Mouse (Mus musculus): ENCODE measurements at regions not wholly inside any gene's neighbourhood (a gene's known extent, or its start where the extent isn't known, plus 50 kb on each side); places are given as distances from the start of the nearest gene placed in this dataset.

GRCm38 (mm10) chr15:56047832-56048231 is 1429.6 kb downstream of the Slc22a22 start:
- no peak for ATAC-seq (replicated peaks; ENCODE audit: poor library complexity)

DNA sequence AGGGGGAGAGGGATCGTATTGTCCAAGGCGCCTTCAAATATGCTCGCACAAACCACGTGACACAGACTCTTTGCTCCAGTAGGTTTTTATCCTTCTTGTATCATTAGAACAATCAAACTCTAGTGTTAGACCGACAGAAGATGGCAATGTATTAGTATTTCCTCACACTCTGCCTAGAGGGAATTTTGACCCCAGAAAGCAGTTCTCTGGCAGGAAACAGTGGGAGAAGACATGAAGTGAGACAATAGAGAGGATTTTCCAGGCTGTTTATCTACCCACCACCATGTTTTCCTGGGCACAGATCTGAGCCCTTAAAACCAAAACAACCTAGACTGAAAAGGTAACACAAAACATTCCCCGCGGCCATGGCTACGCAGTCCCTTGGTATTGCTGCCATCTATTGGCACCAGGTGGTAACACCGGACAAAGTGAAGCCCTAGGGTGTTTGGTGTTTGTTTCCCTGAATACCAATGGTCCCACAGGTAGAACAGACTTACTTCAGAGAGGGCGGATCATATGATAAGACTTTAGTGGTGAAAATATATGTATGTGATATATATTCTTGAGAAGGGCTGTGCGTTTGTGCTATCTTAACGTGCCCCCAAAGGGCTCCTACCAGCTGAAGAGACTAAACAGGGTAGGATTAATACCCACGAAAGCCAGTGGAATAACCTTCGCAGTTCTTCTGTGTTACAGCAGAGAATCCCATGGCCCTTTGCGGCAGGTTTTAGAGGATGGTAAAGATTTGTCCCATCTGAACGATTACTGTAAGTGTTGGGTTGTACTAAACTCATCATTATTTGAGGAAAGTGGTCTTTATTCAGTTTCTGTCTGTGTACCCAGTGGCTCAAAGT is 1430.5 kb downstream of the Slc22a22 start:
- ATAC-seq (replicated peaks; ENCODE audit: poor library complexity), result peak; percentile 99

GRCm38 (mm10) chr15:56045510-56046245 is 1431.7 kb downstream of the Slc22a22 start:
- no peak for ATAC-seq (replicated peaks; ENCODE audit: poor library complexity)

- ATAC-seq (replicated peaks; ENCODE audit: poor library complexity), result no peak
Observed at GRCm38 (mm10) chr15:56043282-56043681, 1434.1 kb downstream of the Slc22a22 start.

DNA sequence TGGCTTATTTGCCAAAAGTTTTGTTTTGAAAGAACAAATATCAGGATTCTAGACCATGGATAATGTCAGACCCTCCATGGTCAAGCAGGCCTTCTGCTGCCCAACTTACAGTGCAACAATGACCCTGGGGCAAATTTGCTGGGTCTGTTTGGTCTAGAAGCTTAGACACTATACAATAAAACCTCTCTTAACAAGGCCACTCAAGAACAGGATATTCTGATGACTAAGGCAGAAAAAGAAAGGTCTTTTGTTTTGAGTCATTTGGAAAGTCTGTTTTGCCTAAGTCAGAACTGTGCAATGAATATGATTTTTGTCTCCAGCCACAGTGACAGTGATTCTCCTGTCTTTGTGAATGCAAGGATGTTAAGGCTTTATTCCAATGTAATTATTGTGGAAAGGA is 1435.0 kb downstream of the Slc22a22 start:
- no peak for ATAC-seq (replicated peaks; ENCODE audit: poor library complexity)

GRCm38 (mm10) chr15:56030007-56030406 is 1447.4 kb downstream of the Slc22a22 start:
- ATAC-seq (replicated peaks; ENCODE audit: poor library complexity), result no peak

DNA sequence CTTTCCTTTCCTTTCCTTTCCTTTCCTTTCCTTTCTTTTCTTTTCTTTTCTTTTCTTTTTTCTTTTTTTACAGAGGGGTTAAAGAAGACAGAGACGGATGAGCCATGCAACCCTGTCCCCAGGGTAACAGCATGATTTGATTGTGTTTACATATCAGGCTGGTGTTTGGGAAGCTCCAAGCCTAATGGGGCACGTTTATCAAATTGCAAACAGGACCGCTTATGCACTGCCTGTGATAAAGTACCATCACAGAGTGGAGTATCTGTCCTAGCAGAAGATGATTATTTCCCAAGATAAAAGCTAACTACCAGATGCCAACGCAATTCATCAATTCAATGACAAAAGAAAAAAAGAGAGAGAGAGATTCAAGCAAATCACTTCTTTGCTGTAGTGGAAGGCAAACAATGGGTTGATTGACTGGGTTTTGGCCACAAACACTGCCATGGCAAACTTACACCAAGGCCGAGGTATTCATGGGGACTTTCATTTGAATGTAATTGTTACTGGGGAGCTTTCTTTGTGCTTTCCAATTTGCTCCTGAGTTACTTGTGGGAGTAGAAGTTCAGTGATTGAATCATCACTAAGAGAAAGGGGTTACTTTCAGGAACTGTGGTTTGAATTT is 1450.1 kb downstream of the Slc22a22 start:
- no peak for ATAC-seq (replicated peaks; ENCODE audit: poor library complexity)

- ATAC-seq (replicated peaks; ENCODE audit: poor library complexity), result no peak
Observed at GRCm38 (mm10) chr15:56024705-56025104, 1452.7 kb downstream of the Slc22a22 start.

DNA sequence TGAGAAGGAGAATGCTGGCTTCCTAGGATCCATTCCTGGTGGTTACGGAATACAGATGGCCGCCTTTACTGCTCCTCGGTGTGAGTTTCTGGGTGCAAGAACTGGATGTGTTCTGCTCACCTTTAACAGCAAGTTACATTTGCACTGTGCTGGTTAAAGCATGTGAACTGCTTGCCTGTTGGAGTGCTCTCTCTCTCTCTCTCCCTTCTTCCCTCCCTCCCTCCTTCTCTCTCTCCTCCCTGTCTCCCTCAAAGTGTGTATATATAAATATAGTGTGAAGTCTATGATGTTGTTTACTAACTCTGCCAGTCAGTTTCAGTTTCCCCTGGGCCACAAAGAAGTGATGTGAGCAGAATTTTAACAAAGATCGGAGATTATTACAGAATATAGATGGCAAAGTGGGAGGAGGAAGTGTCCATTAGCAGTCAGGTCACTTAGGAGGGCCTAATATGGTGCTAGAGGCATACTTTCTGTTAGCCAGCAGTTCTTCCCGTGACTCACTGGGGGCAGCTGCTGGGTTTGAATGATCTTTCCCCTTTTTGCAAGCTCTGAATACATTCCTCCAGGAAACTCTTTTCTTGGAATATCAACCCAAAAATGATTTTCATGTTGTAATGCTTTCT is 1453.5 kb downstream of the Slc22a22 start:
- no peak for ATAC-seq (replicated peaks; ENCODE audit: poor library complexity)

DNA sequence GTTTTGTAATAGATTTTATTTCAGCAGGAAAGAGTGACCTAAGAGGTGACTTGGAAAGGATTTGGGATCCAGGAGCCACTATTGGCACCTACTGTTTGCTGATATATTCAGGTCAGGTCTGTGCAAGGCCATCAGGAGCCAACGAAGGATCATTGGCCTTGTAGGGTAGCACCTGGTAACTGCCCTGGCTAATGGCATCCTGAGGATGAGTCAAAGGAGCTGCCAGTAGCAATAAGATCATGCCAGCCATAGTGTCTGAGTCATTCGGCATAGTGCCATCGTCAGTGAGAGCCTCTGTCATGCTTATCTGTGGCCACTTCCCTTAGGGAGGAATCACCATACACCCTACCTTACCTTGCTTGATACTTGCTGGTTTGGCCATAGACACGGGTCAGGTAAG is 1455.1 kb downstream of the Slc22a22 start:
- no peak for ATAC-seq (replicated peaks; ENCODE audit: poor library complexity)

DNA sequence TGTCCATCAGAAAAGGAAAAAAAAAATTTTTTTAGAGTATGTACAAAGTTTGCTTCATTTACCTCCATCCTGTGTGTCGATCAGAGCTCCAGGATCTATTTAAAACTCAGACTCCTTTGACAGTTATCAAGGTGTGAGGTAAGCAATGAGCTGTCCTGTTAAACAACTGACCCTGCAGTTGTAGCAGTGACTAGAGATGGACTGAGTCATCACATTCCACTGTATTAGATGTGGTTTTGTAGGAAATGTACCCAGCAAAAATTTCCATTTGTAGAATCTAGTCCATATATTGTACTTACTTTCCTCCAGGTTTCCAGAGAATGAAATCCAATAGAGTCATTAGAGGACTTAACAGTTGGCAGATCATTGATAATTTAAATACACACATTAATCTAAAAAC is 1459.3 kb downstream of the Slc22a22 start:
- ATAC-seq (replicated peaks; ENCODE audit: poor library complexity), result no peak

GRCm38 (mm10) chr15:56017561-56017960 is 1459.9 kb downstream of the Slc22a22 start:
- ATAC-seq (replicated peaks; ENCODE audit: poor library complexity), result no peak

DNA sequence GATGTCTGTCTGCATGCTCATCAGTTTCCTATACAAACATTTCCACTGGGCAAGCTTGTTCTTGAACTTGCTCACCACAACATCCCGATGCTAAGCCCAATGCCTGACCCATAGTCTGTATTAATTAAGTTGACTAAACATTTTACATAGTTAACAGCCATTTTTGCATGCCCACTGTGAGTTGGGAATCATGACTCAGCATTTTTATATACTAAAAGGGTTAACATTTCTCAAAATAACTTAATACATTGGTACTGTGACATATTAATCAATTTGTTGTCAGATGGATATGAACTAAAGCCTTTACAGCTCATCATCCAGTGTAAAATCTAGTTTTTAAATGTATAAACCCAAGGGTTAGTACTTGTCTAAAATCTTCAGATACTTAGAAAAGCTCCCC is 1461.4 kb downstream of the Slc22a22 start:
- no peak for ATAC-seq (replicated peaks; ENCODE audit: poor library complexity)

DNA sequence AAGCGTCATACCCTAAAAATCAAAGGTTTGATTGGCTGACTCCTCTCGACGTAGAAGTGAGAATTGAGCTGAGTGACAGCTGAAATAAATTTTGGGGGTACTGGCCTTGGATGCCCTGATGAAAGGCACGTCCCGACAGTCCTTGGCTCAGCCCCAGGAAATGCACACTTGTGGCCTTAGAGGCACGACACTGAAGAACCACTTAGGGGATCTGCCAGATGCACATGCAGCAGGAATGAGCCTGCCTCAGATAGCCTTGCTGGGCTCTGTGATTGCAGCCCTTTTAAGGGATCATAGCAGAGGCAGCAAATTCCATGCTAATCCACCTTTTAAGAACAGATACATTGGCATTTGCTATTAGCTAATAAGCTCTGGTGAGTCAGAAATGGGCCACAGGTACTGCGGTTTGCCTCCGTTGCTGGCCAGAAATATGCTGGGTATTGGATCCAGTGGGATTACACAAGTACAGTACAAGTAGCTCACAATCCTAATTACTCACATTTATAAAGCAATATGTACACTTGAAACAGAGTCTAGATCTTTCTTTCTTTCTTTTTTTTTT is 1463.3 kb downstream of the Slc22a22 start:
- no peak for ATAC-seq (replicated peaks; ENCODE audit: poor library complexity)

DNA sequence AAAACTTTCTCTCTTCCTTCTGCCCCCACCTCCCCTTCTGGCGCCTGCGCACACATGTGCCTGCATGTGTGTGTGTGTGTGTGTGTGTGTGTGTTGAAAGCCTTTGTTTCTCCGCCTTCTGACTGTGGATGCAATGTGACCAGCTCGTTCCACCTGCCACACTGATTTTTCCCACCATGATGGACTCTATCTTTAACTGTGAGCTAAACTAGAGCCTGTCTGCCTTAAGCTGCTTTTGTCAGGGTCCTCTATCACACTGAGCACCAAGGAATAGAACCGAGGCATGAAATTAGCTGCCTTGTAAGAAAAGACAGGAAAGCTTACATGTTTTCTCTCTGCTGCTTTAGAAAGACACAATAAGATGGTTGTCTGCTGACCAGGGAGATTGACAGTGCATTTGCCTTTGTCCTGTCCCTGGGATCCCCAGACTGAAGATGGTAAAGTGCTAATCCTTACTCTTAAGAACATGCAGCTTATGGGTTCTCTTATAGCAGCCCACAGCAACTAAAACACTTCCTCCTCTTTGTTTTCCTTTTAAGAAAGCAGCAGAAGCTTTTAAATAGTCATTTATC is 1468.7 kb downstream of the Slc22a22 start:
- ATAC-seq (replicated peaks; ENCODE audit: poor library complexity), result no peak

- no peak for ATAC-seq (replicated peaks; ENCODE audit: poor library complexity)
Observed at GRCm38 (mm10) chr15:56007376-56007775, 1470.0 kb downstream of the Slc22a22 start.

GRCm38 (mm10) chr15:56005361-56005760 is 1472.1 kb downstream of the Slc22a22 start:
- no peak for ATAC-seq (replicated peaks; ENCODE audit: poor library complexity)

DNA sequence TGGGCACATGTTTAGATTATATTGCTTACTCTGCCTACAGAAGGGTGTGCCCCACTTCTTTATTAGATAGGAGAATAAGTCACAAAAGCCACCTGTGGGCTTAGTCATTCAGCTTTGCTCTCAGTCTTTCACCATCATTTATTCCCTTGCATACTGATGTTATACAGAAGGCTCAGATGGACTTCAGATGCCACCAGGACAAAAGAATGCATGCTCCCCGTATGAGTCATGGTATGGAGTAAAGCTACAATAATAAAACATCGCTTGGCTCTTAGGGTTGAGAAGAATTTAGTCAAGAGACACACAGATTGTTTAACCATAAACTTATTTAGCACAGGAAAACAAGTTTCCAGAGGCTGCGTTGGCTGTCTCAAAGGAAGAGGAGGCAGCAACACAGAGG is 1473.5 kb downstream of the Slc22a22 start:
- ATAC-seq (replicated peaks; ENCODE audit: poor library complexity), result no peak

GRCm38 (mm10) chr15:55999605-56000004 is 1477.8 kb downstream of the Slc22a22 start:
- no peak; the same call in 1 of the 2 replicates for ATAC-seq (replicated peaks; ENCODE audit: poor library complexity)

- ATAC-seq (replicated peaks; ENCODE audit: poor library complexity), result no peak; the same call in 1 of the 2 replicates
Observed at GRCm38 (mm10) chr15:55997977-55998376, 1479.4 kb downstream of the Slc22a22 start.

- ATAC-seq (replicated peaks; ENCODE audit: poor library complexity), result peak; percentile 84
Observed at GRCm38 (mm10) chr15:55994680-55995079, 1482.7 kb downstream of the Slc22a22 start.
